Mouse (Mus musculus): ENCODE measurements around the gene Elp4. TPM values are rescaled to one million over a fixed set of nuclear protein-coding genes. Genes with fewer than 3 reads are reported as not detected.

Elp4 gene
- polyA plus RNA-seq, 1 experiment = 7.4 TPM

DNA sequence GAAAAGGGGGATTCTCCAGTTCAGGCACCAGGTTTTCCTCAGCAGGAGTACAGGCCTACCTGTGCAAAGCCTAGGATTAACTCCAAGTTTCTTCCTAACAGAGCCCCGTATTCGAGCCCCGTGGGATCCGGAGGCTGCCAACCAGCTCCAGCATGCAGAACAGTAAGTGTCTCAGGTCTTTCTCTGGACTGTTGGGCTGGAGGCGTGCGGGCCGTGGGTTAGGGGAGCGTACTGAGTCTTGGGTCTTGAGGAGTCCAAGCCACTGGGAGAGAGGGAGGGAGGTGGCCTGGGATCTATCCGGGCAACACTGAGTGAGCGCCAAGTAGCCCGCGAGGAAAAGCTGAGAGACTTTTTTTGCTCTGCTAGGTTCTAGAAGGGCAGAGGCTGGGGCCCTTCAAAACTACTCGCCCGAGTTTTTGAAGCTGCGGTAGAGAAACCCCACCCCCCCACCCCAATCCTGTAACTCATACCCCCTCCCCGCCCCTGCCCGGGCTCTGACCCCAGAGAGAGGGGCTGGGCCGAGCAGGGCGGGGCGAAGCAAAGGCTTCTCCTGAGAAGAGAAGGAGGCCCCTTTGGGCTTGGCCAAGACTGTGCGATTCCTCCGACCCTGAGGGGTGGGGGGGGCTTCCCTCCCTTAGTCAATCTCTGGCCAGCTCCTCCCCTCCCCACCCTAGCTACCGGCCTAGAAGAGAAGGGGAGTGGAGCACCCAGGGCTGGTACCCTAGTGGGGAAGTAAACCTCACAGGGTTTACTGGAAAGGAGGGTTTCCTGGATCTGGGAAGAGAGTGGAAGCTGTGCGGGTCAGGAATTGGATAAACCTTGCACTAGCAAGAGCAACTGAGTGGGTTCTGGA lies 224.0 kb downstream of the Elp4 start:
- H3K4me3 ChIP-seq (ENCODE audit: insufficient read depth, low read length) = no peak overlapping the region
- TF ChIP-seq POLR2A (IDR thresholded peaks at IDR 0.05; ENCODE audit: borderline replicate concordance, low read depth, low read length) = no peak
- TF ChIP-seq CTCF (IDR thresholded peaks at IDR 0.05; ENCODE audit: low read depth, low read length) = no peak
- H3K27ac ChIP-seq (ENCODE audit: insufficient read depth, low read depth, low read length) = no peak overlapping the region
- peaks cover 5% of the 10 kb centered on the region; the same call in 1 of the 2 replicates for H3K4me1 ChIP-seq (ENCODE audit: control insufficient read depth, insufficient read depth, low read length)

DNA sequence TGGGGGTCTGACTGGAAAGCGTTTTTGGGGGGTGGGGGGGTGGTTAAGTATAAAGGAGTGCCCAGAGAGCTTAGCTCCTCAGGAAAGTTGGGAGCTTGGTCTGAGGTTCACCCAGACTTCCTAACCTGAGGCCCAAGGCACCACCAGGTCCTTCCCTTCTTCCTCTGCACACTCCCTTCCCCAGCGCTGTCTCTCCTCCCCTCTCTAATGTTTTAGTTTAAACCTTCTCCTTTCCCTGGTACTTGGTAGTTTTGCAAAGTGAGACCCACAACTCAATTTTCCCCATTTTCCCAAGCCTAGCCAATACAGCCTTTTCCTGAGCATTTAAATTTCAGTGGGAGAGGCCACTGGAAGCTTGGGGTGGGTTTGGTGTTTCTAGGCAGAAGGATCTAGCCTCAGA lies 225.0 kb downstream of the Elp4 start:
- Histone ChIP-seq H3K4me3 (ENCODE audit: insufficient read depth, low read length) (no peak overlapping the region), H3K4me1 (ENCODE audit: control insufficient read depth, insufficient read depth, low read length) (peaks cover 8% of the 10 kb centered on the region; the same call in 1 of the 2 replicates), H3K27ac (ENCODE audit: insufficient read depth, low read depth, low read length) (no peak overlapping the region)
- TF ChIP-seq POLR2A (IDR thresholded peaks at IDR 0.05; ENCODE audit: borderline replicate concordance, low read depth, low read length) = no peak
- no peak for TF ChIP-seq CTCF (IDR thresholded peaks at IDR 0.05; ENCODE audit: low read depth, low read length)

DNA sequence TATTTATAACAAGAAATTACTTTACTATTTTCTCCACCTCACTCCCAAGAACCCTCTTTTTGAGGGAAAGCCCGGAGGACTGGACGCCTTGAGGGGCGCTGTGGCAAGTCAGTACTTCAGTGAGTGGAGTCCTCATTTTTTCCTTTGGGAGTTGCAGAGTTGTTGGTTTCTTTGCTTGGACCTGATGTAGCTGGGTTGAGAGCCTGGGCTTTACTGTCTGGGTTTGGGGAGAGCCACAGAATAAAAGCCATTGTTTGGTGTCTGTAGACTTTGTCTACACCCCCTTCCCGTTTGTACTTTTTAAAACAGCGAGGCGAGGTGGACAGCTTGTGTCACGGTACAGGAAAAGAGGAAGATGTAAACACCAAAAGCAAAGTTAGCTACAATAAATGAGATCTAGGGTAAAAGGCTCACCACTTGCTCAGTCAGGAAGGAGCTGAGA lies 225.5 kb downstream of the Elp4 start:
- Histone ChIP-seq H3K4me3 (ENCODE audit: insufficient read depth, low read length) (no peak overlapping the region), H3K27ac (ENCODE audit: insufficient read depth, low read depth, low read length) (no peak overlapping the region), H3K4me1 (ENCODE audit: control insufficient read depth, insufficient read depth, low read length) (peaks cover 11% of the 10 kb centered on the region)
- TF ChIP-seq CTCF (IDR thresholded peaks at IDR 0.05; ENCODE audit: low read depth, low read length) = no peak
- TF ChIP-seq POLR2A (IDR thresholded peaks at IDR 0.05; ENCODE audit: borderline replicate concordance, low read depth, low read length) = no peak

DNA sequence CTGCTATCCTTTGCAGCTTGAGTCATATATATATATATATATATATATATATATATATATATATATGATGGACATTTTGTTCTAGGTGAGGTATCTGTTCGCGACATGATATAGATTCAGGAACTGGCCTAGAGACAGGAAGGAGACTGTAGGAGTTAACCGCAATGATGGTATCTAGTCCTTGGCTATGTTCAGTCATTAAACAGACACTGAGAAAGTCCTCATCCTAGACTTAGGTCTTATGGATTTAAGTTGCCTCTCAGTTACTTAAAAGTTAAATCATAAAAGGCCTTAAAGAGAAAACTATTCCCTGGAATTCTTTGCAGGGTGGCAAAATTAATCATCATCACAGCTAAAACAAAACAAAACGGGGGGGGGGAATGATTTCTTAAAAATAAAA lies 226.1 kb downstream of the Elp4 start:
- Histone ChIP-seq H3K4me1 (ENCODE audit: control insufficient read depth, insufficient read depth, low read length) (peaks cover 15% of the 10 kb centered on the region), H3K27ac (ENCODE audit: insufficient read depth, low read depth, low read length) (no peak overlapping the region), H3K4me3 (ENCODE audit: insufficient read depth, low read length) (no peak overlapping the region)
- no peak for TF ChIP-seq POLR2A (IDR thresholded peaks at IDR 0.05; ENCODE audit: borderline replicate concordance, low read depth, low read length)
- TF ChIP-seq CTCF (IDR thresholded peaks at IDR 0.05; ENCODE audit: low read depth, low read length) = no peak

DNA sequence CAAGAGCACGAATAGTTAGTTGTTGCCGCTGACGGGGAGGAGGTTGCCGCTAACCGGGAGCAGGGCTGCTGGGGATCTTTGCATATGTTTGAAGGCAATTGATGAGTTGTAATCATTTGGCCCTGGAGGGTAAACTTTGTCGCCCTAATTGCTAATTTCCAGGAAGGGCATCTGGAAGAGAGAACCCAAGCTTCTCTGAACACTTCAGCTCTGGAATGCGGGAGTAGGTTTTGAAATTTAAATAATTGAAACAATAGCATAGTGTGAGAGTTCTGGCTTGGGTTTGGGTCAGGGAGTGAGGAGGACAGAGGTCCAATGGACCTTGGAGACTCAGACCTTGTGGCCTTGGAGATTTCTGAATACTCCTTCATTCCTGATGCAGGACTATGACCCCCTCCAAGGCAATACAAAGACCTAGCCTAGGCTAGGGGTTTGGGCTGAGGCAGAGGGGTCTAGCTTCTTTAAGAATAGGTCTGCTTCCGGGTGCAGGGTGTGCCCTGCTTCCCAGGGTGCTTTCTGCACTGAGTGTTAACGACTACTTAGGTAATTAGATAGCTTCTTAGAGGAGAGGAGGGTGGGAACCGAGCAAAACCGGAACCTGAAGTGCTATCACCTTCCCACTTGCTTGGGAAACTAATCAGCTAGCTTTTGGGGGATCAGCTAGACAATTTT lies 226.8 kb downstream of the Elp4 start:
- no peak overlapping the region for H3K27ac ChIP-seq (ENCODE audit: insufficient read depth, low read depth, low read length)
- H3K4me3 ChIP-seq (ENCODE audit: insufficient read depth, low read length) = no peak overlapping the region
- peaks cover 15% of the 10 kb centered on the region for H3K4me1 ChIP-seq (ENCODE audit: control insufficient read depth, insufficient read depth, low read length)
- TF ChIP-seq CTCF (IDR thresholded peaks at IDR 0.05; ENCODE audit: low read depth, low read length) (no peak), POLR2A (IDR thresholded peaks at IDR 0.05; ENCODE audit: borderline replicate concordance, low read depth, low read length) (no peak)

DNA sequence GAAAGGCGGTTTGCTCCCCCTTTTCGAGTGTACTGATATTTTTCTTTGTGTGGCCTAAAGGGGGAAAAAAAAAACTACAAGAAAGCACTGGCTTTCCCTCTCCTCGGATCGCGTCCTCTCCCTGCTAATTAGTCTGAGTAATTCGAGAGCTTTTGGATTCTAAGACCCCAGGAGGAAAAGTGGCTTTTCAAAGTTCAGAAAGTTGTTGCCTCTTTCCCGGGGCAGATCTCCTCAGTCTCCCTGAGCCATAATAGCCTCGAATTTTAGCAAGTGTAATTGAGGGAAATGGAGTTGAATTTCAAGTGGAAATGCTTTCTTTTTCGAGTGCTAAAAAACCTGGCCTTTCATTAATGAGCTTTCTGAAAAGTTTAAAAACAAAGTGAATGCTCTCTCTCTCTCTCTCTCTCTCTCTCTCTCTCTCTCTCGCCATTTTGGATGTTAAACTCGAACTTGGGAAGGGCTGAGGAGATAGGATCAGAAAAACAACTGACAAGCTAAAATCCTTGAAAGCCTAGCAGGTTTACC lies 227.4 kb downstream of the Elp4 start:
- peak overlapping the region; percentile 52; the same call in 1 of the 2 replicates for H3K4me3 ChIP-seq (ENCODE audit: insufficient read depth, low read length)
- TF ChIP-seq CTCF (IDR thresholded peaks at IDR 0.05; ENCODE audit: low read depth, low read length) (no peak), POLR2A (IDR thresholded peaks at IDR 0.05; ENCODE audit: borderline replicate concordance, low read depth, low read length) (no peak)
- H3K27ac ChIP-seq (ENCODE audit: insufficient read depth, low read depth, low read length) = no peak overlapping the region
- peaks cover 15% of the 10 kb centered on the region for H3K4me1 ChIP-seq (ENCODE audit: control insufficient read depth, insufficient read depth, low read length)

DNA sequence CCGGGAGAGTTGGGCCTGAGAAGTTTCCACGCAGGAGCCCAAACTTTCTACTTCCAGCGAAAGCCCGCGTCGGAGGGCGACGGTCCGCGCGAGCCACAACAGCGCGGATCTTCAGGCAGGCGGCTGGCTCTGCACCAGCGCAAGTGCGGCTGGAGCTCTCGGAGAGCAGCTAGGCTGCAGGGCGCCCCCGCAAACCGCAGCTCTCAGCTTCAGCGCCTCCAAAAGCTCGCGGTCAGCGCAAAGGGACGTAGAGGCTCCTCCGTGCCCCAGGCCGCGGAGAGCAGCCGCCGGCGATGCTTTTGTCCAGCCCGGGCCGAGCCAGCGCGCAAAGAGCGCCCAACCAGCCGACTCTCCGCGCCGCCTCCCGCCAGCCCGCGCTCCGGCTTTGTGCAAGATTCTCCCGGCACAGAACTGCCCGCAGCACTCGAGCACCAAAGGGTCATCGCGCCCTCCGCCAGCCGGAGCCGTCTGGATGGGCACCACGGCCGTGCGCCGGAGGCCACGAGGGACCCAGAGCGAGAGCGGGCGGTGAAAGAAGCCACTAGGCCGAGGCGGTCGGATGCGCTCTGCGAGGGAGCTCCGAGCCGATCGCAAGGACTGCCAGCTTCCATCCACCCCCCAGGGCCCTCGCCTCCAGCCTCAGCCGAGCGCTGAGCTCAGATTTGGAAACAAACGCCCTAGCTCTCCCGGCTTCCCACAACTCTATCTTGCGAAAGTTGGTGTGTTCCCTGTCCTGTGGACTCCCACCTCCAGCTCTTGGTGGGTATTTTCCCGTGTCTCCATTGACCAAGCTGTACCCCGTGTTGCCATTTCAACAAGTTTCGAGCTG lies 228.1 kb downstream of the Elp4 start:
- H3K27ac ChIP-seq (ENCODE audit: insufficient read depth, low read depth, low read length) = no peak overlapping the region
- H3K4me1 ChIP-seq (ENCODE audit: control insufficient read depth, insufficient read depth, low read length) = peaks cover 15% of the 10 kb centered on the region
- TF ChIP-seq POLR2A (IDR thresholded peaks at IDR 0.05; ENCODE audit: borderline replicate concordance, low read depth, low read length) = no peak
- TF ChIP-seq CTCF (IDR thresholded peaks at IDR 0.05; ENCODE audit: low read depth, low read length) = no peak
- H3K4me3 ChIP-seq (ENCODE audit: insufficient read depth, low read length) = peak overlapping the region; percentile 52

DNA sequence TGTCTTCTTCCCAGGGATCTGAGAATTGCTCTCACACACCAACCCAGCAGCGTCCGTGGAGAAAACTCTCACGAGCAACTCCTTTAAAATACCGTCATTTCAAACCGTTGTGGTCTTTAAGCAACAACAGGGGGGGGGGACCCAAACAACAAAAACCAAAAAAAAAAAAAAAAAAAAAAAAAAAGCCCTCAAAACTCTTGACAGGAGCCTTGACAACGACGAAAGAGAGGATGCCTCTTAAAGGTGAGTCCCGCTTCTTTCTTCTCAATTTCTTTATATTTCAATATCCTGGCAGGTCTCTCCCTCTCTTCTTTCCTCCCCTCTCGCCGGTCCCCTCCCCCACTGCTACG lies 228.7 kb downstream of the Elp4 start:
- peaks cover 15% of the 10 kb centered on the region for H3K4me1 ChIP-seq (ENCODE audit: control insufficient read depth, insufficient read depth, low read length)
- no peak for TF ChIP-seq CTCF (IDR thresholded peaks at IDR 0.05; ENCODE audit: low read depth, low read length)
- no peak for TF ChIP-seq POLR2A (IDR thresholded peaks at IDR 0.05; ENCODE audit: borderline replicate concordance, low read depth, low read length)
- H3K27ac ChIP-seq (ENCODE audit: insufficient read depth, low read depth, low read length) = no peak overlapping the region
- H3K4me3 ChIP-seq (ENCODE audit: insufficient read depth, low read length) = peak overlapping the region; percentile 52

All from bone marrow macrophage, adult 2 months (primary cell).